Mouse (Mus musculus) liver, embryonic 16.5 days (tissue): Measurements from ENCODE around the gene Dtx3. TPM values are rescaled to one million over a fixed set of nuclear protein-coding genes. Genes with fewer than 3 reads are reported as not detected.
"Not testable (repeated sequence)": the region's sequence is repeated elsewhere in the genome, so short reads cannot be mapped to it uniquely, and the experiment has no call there.

Experiments
- ATAC-seq: fragments of 200-750 bp; cut with Nextera tagmentation; 2 replicates; pipeline ENCODE4 v1.8.0; 2017; ENCODE audit warnings: low read depth, mild to moderate bottlenecking, moderate number of reproducible peaks, moderate library complexity
- H3K27ac ChIP-seq: fragments of 300-500 bp; sonication (generic); 2 replicates; pipeline ENCODE4 v1.5.1; 2014; ENCODE audit warnings: mild to moderate bottlenecking, low read length
- H3K27me3 ChIP-seq: fragments of 300-500 bp; sonication (generic); 2 replicates; pipeline ENCODE4 v1.6.1; 2014; ENCODE audit warnings: low read depth, low read length, mixed read lengths; ENCODE audit not compliant: control insufficient read depth, insufficient read depth
- H3K36me3 ChIP-seq: fragments of 300-500 bp; sonication (generic); 2 replicates; pipeline ENCODE4 v1.6.1; 2014; ENCODE audit warnings: mild to moderate bottlenecking; ENCODE audit not compliant: control insufficient read depth, insufficient read depth
- H3K4me1 ChIP-seq: fragments of 300-500 bp; sonication (generic); 2 replicates; pipeline ENCODE4 v1.6.1; 2014; ENCODE audit warnings: low read depth, low read length, mixed read lengths; ENCODE audit not compliant: control insufficient read depth
- H3K4me2 ChIP-seq: fragments of 300-500 bp; sonication (generic); 2 replicates; pipeline ENCODE4 v1.6.1; 2014; ENCODE audit warnings: low read depth, low read length, mixed read lengths
- H3K4me3 ChIP-seq: fragments of 300-500 bp; sonication (generic); 2 replicates; pipeline ENCODE4 v1.5.1; 2014; ENCODE audit warnings: low read depth, mild to moderate bottlenecking, low read length
- H3K9ac ChIP-seq: fragments of 300-500 bp; sonication (generic); 2 replicates; pipeline ENCODE4 v1.6.1; 2014; ENCODE audit warnings: low read depth, low read length
- H3K9me3 ChIP-seq: fragments of 300-500 bp; sonication (generic); replicated peaks from 2 replicates; pipeline ENCODE4 v1.6.1; 2016; ENCODE audit warnings: low read length; ENCODE audit not compliant: control insufficient read depth
- WGBS: fragments of 180-500 bp; shearing (Covaris S2); extraction: QIAGEN DNeasy Blood & Tissue Kit; methylation state at CpG from one replicate; pipeline ENCODE4 v1.1.7; 2014; ENCODE audit not compliant: insufficient replicate concordance; 5-methylcytosine and 5-hydroxymethylcytosine counted together
- polyA plus RNA-seq: library from polyadenylated mRNA; unstranded; fragments of >200 nt; fragmentation: Nextera tagmentation; extraction: Ambion mirVana; gene quantifications from 2 replicates; pipeline ENCODE4 v1.2.1, GENCODE M21; 2015

Gene Dtx3
- polyA plus RNA-seq, 1 experiment from 2014 or later: 14.8 TPM

- Histone ChIP-seq H3K4me3 (no peak overlapping the region), H3K9me3 (no peaks in the 10 kb centered on the region), H3K9ac (no peak overlapping the region), H3K27ac (no peak overlapping the region), H3K36me3 (no peaks in the 10 kb centered on the region), H3K27me3 (peaks cover 3% of the 10 kb centered on the region), H3K4me1 (peaks cover 5% of the 10 kb centered on the region), H3K4me2 (no peak overlapping the region)
- 0 out of 2 replicates have a peak, but pooled peaks have one; percentile 6 for ATAC-seq
- WGBS: 64% methylated on average over 9 of the region's 9 CpGs
Observed at GRCm38 (mm10) chr10:127160081-127160480, 35.4 kb downstream of the Dtx3 start.

GRCm38 (mm10) chr10:127158471-127158870 lies 37.1 kb downstream of the Dtx3 start:
- 39% methylated on average over 3 of the region's 3 CpGs for WGBS
- H3K9me3 ChIP-seq: no peaks in the 10 kb centered on the region
- no peak for ATAC-seq
- no peak overlapping the region for H3K27ac ChIP-seq
- no peaks in the 10 kb centered on the region; the same call in 1 of the 2 replicates for H3K4me1 ChIP-seq
- no peak overlapping the region for H3K9ac ChIP-seq
- H3K4me3 ChIP-seq: no peak overlapping the region
- H3K4me2 ChIP-seq: no peak overlapping the region
- H3K36me3 ChIP-seq: no peaks in the 10 kb centered on the region
- no peaks in the 10 kb centered on the region for H3K27me3 ChIP-seq

- peaks cover under 1% of the 10 kb centered on the region; the same call in 1 of the 2 replicates for H3K4me1 ChIP-seq
- peak; percentile 35; the same call in 1 of the 2 replicates for ATAC-seq
- peak overlapping the region; percentile 51 for H3K27ac ChIP-seq
- H3K36me3 ChIP-seq: no peaks in the 10 kb centered on the region
- H3K4me3 ChIP-seq: no peak overlapping the region
- H3K9ac ChIP-seq: no peak overlapping the region
- H3K4me2 ChIP-seq: no peak overlapping the region
- WGBS: 50% methylated on average over 1 of the region's 1 CpGs
- H3K27me3 ChIP-seq: no peaks in the 10 kb centered on the region
- no peaks in the 10 kb centered on the region for H3K9me3 ChIP-seq
Observed at GRCm38 (mm10) chr10:127156511-127156910, 39.0 kb downstream of the Dtx3 start.

- H3K27me3 ChIP-seq: no peaks in the 10 kb centered on the region
- ATAC-seq: peak; percentile 36; the same call in 1 of the 2 replicates
- no peak overlapping the region for H3K4me3 ChIP-seq
- peak overlapping the region; percentile 49 for H3K27ac ChIP-seq
- H3K9me3 ChIP-seq: no peaks in the 10 kb centered on the region
- 72% methylated on average over 1 of the region's 1 CpGs for WGBS
- peaks cover 4% of the 10 kb centered on the region; the same call in 1 of the 2 replicates for H3K4me1 ChIP-seq
- no peaks in the 10 kb centered on the region for H3K36me3 ChIP-seq
- no peak overlapping the region for H3K4me2 ChIP-seq
- no peak overlapping the region for H3K9ac ChIP-seq
Observed at GRCm38 (mm10) chr10:127156089-127156488, 39.4 kb downstream of the Dtx3 start.

GRCm38 (mm10) chr10:127154652-127155051 lies 40.9 kb downstream of the Dtx3 start:
- Histone ChIP-seq H3K9me3 (no peaks in the 10 kb centered on the region), H3K36me3 (no peaks in the 10 kb centered on the region), H3K9ac (no peak overlapping the region), H3K4me1 (peaks cover 7% of the 10 kb centered on the region; the same call in 1 of the 2 replicates), H3K27me3 (no peaks in the 10 kb centered on the region), H3K27ac (no peak overlapping the region), H3K4me3 (no peak overlapping the region), H3K4me2 (no peak overlapping the region)
- no peak for ATAC-seq
- WGBS: 69% methylated on average over 5 of the region's 5 CpGs

GRCm38 (mm10) chr10:127154241-127154640 lies 41.3 kb downstream of the Dtx3 start:
- H3K36me3 ChIP-seq: no peaks in the 10 kb centered on the region
- no peaks in the 10 kb centered on the region for H3K9me3 ChIP-seq
- no peak overlapping the region for H3K27ac ChIP-seq
- H3K4me1 ChIP-seq: peaks cover 7% of the 10 kb centered on the region; the same call in 1 of the 2 replicates
- H3K4me2 ChIP-seq: no peak overlapping the region
- 77% methylated on average over 2 of the region's 2 CpGs for WGBS
- ATAC-seq: 0 out of 2 replicates have a peak, but pooled peaks have one; percentile 25
- no peak overlapping the region for H3K4me3 ChIP-seq
- no peaks in the 10 kb centered on the region for H3K27me3 ChIP-seq
- H3K9ac ChIP-seq: no peak overlapping the region

GRCm38 (mm10) chr10:127153323-127153722 lies 42.2 kb downstream of the Dtx3 start:
- Histone ChIP-seq H3K9ac (no peak overlapping the region), H3K4me2 (no peak overlapping the region), H3K27me3 (no peaks in the 10 kb centered on the region), H3K36me3 (no peaks in the 10 kb centered on the region), H3K27ac (no peak overlapping the region), H3K4me3 (no peak overlapping the region), H3K9me3 (no peaks in the 10 kb centered on the region), H3K4me1 (peaks cover 7% of the 10 kb centered on the region; the same call in 1 of the 2 replicates)
- WGBS: 78% methylated on average over 7 of the region's 7 CpGs
- ATAC-seq: no peak

GRCm38 (mm10) chr10:127152556-127152955 lies 43.0 kb downstream of the Dtx3 start:
- not testable (repeated sequence) for H3K36me3 ChIP-seq, H3K9me3 ChIP-seq, H3K9ac ChIP-seq, H3K27me3 ChIP-seq, H3K27ac ChIP-seq, H3K4me2 ChIP-seq, H3K4me1 ChIP-seq, H3K4me3 ChIP-seq, ATAC-seq
- WGBS: 71% methylated on average over 10 of the region's 10 CpGs

- H3K27ac ChIP-seq, H3K4me1 ChIP-seq, H3K4me3 ChIP-seq, H3K9ac ChIP-seq, H3K9me3 ChIP-seq, H3K27me3 ChIP-seq, H3K4me2 ChIP-seq, H3K36me3 ChIP-seq, ATAC-seq: not testable (repeated sequence)
- 70% methylated on average over 3 of the region's 3 CpGs for WGBS
Observed at GRCm38 (mm10) chr10:127151233-127151632, 44.3 kb downstream of the Dtx3 start.
